Mouse (Mus musculus) E14TG2a.4 (cell line): Measurements from ENCODE around the gene Zfp36.

ENCODE experiments used
- H3K27me3 ChIP-seq: 2 replicates; pipeline ENCODE4 v1.6.1; 2014; ENCODE audit warnings: low read length, control low read depth; ENCODE audit not compliant: insufficient read depth
- H3K36me3 ChIP-seq: 2 replicates; pipeline ENCODE4 v1.6.1; 2014; ENCODE audit warnings: low read length, control low read depth; ENCODE audit not compliant: insufficient read depth
- H3K4me1 ChIP-seq: replicated peaks from 2 replicates; pipeline ENCODE4 v1.6.1; 2014; ENCODE audit warnings: low read depth, low read length, control low read depth
- H3K4me3 ChIP-seq: replicated peaks from 2 replicates; pipeline ENCODE4 v1.5.1; 2014; ENCODE audit warnings: mild to moderate bottlenecking, low read length
- H3K9me3 ChIP-seq: 2 replicates; pipeline ENCODE4 v1.6.1; 2014; ENCODE audit warnings: low read length, control low read depth
- CTCF ChIP-seq: conservative IDR thresholded peaks from 2 replicates; pipeline ENCODE4 v1.5.1; 2014; ENCODE audit warnings: low read length
- NANOG ChIP-seq: IDR thresholded peaks from 2 replicates; pipeline ENCODE4 v1.6.1; 2014; ENCODE audit warnings: borderline replicate concordance, low read length, mixed read lengths
- POU5F1 ChIP-seq: IDR thresholded peaks from 2 replicates; pipeline ENCODE4 v1.6.1; 2014; ENCODE audit warnings: low read length, borderline replicate concordance

Gene Zfp36

DNA sequence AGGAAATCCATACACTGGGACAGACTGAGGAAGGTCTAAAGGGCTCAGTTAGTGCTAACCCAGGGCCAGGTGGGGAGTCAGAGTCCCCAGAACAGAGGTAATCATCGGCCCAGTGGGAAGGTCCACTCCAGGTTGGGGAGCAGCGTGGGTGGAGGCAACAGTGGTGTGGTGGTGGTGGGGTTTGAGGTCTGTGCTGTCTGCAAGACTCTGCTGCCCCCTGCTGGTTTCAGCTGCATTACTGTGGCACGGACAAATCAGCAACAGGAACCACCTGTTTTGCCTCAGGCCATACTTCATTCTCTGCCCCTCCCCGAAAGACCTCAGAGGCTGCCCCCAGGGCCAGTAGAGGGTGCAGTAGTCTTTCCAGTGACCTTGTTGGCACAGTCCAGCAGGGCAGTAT is 6.4 kb upstream of the Zfp36 start:
- Histone ChIP-seq H3K36me3 (peaks cover 72% of the 10 kb centered on the region), H3K4me3 (no peak overlapping the region), H3K4me1 (peaks cover 76% of the 10 kb centered on the region), H3K27me3 (no peaks in the 10 kb centered on the region), H3K9me3 (no peaks in the 10 kb centered on the region)
- no peak for TF ChIP-seq NANOG
- peak; percentile 49 for TF ChIP-seq CTCF
- no peak for TF ChIP-seq POU5F1

DNA sequence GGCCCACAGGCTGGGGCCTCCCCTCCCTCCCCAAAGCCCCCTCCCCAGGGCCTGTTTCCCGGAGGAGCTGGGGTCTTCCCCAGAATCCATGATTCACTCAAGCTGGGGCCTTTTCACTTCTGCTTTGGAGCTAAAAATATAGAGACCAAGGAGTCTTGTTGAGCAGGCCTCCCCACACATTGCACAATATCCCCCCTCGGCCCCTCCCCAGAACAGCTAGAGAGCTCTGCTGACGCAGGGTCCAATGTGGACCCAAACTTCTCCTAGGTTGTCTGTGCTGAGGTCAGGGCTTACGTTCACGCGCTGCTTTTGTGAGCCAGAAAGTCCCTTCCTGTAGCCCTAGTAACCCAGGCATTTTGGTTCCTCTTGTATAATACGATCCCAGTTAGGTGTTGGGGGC is 6.0 kb upstream of the Zfp36 start:
- Histone ChIP-seq H3K4me1 (peaks cover 76% of the 10 kb centered on the region), H3K36me3 (peaks cover 70% of the 10 kb centered on the region), H3K27me3 (no peaks in the 10 kb centered on the region), H3K4me3 (no peak overlapping the region), H3K9me3 (no peaks in the 10 kb centered on the region)
- TF ChIP-seq NANOG: no peak
- no peak for TF ChIP-seq CTCF
- TF ChIP-seq POU5F1: no peak

DNA sequence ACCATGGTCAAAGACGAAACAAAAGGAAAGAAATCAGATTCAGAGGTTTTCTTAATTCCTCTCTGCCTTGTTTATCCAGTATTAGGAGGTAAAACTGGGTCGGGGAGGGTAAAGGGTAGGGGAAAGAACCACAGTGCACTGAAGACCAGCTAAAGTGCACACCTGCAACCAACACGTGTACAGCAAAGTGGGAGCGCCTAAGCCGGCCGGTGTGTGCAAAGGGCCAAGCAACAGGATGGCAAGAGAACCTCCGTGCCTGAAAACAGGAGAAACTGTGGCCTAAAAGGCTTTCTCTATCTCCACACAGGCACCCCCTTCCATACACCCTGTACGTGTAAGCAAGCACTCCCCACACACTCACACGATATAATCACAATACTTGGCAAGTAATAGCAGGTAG is 5.1 kb upstream of the Zfp36 start:
- Histone ChIP-seq H3K27me3 (no peaks in the 10 kb centered on the region), H3K36me3 (peaks cover 62% of the 10 kb centered on the region), H3K4me1 (peaks cover 78% of the 10 kb centered on the region), H3K4me3 (no peak overlapping the region), H3K9me3 (no peaks in the 10 kb centered on the region)
- TF ChIP-seq NANOG: no peak
- TF ChIP-seq POU5F1: no peak
- no peak for TF ChIP-seq CTCF

DNA sequence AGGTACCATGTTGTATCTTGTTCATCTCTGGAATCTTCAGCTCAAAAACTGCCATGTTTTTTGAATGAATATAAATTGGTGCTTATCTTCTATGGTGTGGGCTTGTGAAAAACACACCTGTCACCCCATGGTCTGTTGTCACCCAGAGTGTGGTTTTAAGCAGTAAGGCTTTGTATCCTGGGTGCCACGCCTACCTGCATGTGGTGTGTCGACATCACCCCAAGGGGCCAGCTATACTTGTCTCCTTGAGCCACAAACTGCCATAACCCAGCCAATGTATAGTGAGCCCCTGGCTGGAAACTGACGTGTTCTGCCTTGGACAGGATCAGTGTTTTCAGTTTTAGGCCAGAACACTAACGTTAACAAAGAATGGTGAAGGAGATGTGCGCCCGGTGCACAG is 4.1 kb upstream of the Zfp36 start:
- H3K27me3 ChIP-seq: no peaks in the 10 kb centered on the region
- no peak for TF ChIP-seq CTCF
- no peak for TF ChIP-seq NANOG
- TF ChIP-seq POU5F1: no peak
- H3K4me1 ChIP-seq: peaks cover 81% of the 10 kb centered on the region
- no peak overlapping the region for H3K4me3 ChIP-seq
- peaks cover 52% of the 10 kb centered on the region for H3K36me3 ChIP-seq
- no peaks in the 10 kb centered on the region for H3K9me3 ChIP-seq

DNA sequence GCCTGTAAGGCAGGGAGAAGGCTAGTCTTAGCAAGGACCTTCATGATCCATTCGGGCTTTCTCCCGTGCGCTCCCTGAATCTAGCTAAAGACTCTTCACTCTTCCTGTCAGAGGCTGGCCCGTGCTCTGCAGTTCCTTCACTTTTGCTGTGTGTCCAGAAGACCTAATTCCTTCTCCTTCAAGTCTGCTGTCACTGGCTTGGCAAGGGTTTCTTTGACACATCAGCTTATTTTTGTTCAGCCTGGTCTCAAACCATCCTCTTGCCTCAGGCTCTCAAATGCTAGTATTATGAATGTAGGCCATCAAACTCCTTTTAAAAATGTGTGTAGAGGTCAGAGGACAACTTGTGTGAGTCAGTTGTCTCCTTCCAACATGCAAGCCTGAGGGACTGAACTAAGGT is 3.6 kb upstream of the Zfp36 start:
- peak overlapping the region; percentile 33; the same call in 1 of the 2 replicates for H3K4me3 ChIP-seq
- H3K9me3 ChIP-seq: no peaks in the 10 kb centered on the region
- TF ChIP-seq NANOG (no peak), POU5F1 (no peak), CTCF (no peak)
- peaks cover 46% of the 10 kb centered on the region for H3K36me3 ChIP-seq
- H3K27me3 ChIP-seq: no peaks in the 10 kb centered on the region
- peaks cover 81% of the 10 kb centered on the region for H3K4me1 ChIP-seq

DNA sequence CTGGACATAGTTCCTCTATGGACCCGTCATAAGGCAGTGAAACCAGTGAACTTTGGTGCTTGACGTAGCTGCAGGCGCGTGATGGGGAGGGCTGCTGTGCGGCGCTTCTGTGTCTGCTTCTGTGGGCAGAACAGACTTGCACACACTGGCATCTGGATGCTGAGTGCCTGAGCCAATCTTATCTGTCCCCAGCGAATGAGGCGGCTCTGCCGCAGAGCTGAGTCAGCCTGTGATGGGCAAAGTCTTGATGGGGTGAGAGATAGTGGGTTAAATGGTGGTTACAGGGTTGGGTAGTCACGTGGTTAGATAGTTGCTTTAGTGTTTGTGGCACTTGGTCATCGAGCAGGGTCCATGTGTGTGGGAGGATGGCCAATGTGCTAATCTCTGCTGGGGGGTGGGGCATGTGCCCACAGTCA is 2.9 kb upstream of the Zfp36 start:
- peak overlapping the region; percentile 33 for H3K4me3 ChIP-seq
- H3K27me3 ChIP-seq: no peaks in the 10 kb centered on the region
- TF ChIP-seq NANOG: no peak
- no peak for TF ChIP-seq CTCF
- no peak for TF ChIP-seq POU5F1
- H3K9me3 ChIP-seq: no peaks in the 10 kb centered on the region
- peaks cover 43% of the 10 kb centered on the region for H3K36me3 ChIP-seq
- peaks cover 87% of the 10 kb centered on the region for H3K4me1 ChIP-seq

DNA sequence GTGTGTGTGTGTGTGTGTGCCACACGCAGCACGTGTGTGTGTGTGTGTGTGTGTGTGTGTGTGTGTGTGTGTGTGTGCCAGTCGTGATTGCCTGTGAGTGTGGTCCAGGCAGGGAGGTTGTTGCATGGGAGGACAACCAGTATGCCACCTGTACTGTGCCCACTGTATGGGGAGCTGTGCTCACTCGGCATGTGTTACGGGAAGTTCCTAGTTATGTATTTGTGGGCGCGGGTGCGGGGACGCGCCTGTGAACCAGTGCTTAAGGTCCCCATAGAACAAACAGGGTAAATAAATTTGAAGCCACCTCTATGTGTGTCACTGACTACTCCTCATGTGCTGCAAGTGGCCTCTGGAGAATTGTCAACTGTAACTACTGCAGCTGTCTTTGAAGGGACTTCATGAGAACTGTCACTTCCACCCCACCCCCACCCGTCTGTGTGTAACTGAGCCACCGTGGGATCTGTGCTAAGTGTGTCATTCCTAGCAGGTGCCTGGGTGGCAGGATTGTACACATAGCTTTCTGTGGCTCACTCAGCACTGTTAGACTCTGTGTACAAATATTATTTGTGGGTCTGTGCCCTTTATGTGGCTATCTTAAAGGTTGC is 2.4 kb upstream of the Zfp36 start:
- H3K36me3 ChIP-seq: peaks cover 43% of the 10 kb centered on the region
- peaks cover 91% of the 10 kb centered on the region for H3K4me1 ChIP-seq
- H3K4me3 ChIP-seq: peak overlapping the region; percentile 33
- no peaks in the 10 kb centered on the region for H3K9me3 ChIP-seq
- no peaks in the 10 kb centered on the region for H3K27me3 ChIP-seq
- TF ChIP-seq POU5F1: no peak
- no peak for TF ChIP-seq CTCF
- TF ChIP-seq NANOG: no peak

DNA sequence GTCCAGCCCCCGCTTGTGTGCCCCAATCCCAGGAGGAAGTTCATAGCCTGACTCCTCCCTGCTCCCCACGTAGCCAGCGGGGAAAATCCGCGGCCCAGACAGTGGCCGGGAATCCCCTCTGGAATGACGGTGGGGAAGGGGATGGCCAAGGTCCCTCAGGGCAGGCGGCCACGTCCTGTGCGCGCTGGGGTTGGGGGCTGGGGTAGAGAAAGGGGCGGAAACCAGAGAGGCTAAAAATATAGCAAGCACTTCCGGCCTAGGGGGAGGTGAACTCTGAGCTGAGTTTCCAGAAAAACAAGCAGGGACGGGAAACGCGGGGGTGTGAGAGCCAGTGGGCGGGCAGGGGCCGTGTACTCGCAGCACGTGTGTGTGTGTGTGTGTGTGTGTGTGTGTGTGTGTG is 1.9 kb upstream of the Zfp36 start:
- peak overlapping the region; percentile 89 for H3K4me3 ChIP-seq
- peaks cover 43% of the 10 kb centered on the region for H3K36me3 ChIP-seq
- H3K27me3 ChIP-seq: no peaks in the 10 kb centered on the region
- peaks cover 93% of the 10 kb centered on the region for H3K4me1 ChIP-seq
- no peaks in the 10 kb centered on the region for H3K9me3 ChIP-seq
- no peak for TF ChIP-seq NANOG
- no peak for TF ChIP-seq CTCF
- no peak for TF ChIP-seq POU5F1

DNA sequence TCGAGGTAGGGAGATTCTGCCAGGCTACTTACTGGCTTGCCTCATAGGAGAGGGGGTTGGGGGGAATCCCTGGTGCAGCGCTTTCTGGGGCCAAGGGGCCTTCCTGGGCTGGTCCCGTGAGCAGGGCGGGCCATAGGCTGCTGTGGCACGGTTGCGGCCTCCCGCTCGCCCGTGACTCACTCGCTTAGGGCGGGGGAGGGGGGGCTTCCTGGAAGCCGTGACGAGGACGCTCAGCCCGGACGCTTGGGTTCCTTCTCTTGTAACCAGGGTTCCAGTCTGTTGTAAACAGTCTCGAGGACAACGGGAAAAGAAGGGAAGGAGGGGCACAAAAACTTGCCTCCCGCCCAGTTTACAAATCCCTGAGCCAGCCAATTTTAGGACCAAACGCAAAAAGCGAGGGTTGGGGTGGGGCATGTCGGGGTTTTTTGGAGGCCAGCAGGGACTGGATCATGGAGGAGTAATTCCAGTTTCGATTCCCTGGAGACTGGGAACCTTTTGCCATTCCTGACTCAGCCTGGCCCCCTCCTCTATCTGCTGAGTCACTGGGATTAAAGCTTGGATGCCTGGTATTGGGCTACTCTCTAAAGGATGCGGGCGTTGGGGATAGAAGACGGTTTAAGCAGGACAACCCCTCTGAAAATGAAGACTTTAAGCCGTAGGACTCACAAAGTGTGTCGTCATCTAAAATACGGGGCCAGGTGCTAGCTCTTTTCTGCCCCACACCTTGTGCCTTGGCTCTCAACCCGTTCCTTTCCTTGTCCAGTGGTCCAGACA is 1.2 kb upstream of the Zfp36 start:
- Histone ChIP-seq H3K27me3 (no peaks in the 10 kb centered on the region), H3K4me3 (peak overlapping the region; percentile 89), H3K9me3 (no peaks in the 10 kb centered on the region), H3K4me1 (peaks cover 93% of the 10 kb centered on the region), H3K36me3 (peaks cover 38% of the 10 kb centered on the region)
- TF ChIP-seq CTCF (no peak), NANOG (no peak), POU5F1 (no peak)
